Mouse (Mus musculus): ENCODE measurements at regions not wholly inside any gene's neighbourhood (a gene's known extent, or its start where the extent isn't known, plus 50 kb on each side); places are given as distances from the start of the nearest gene placed in this dataset.

DNA sequence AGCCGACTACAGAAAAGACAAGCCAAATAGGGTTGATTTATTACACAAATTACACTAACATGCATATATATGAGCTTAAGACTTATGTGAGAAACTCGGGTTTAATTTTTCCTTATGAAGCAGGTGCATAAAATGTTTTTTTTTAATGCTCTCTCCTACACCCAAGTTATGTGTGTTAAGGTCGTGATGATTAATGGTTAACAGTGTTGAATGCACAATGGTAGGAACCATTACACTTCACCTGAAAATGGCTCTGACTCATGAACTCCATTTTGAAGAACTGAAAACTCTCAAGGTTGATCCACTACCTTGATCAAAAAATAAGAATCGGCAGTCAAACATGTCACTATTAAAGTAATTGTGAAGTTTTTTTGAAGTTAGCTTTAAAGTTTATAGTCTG is 59.4 kb upstream of the Ifne start:
- no peak for ATAC-seq (ENCODE audit: insufficient read depth, low FRiP score)
- 69% methylated on average over 4 of the region's 4 CpGs for WGBS
- Histone ChIP-seq H3K9ac (ENCODE audit: low read length) (no peak overlapping the region), H3K27me3 (ENCODE audit: control insufficient read depth, insufficient read depth, low read length) (peaks cover 11% of the 10 kb centered on the region), H3K4me3 (replicated peaks; ENCODE audit: low read length) (no peak overlapping the region), H3K36me3 (ENCODE audit: control insufficient read depth, insufficient read depth, low read length) (no peaks in the 10 kb centered on the region), H3K27ac (ENCODE audit: low read length) (no peak overlapping the region), H3K4me1 (ENCODE audit: control insufficient read depth, insufficient read depth, low read length) (0 out of 2 replicates have a peak, but pooled peaks cover 2% of the 10 kb centered on the region), H3K9me3 (replicated peaks; ENCODE audit: control insufficient read depth, low read length) (no peaks in the 10 kb centered on the region), H3K4me2 (ENCODE audit: low read depth, low read length) (no peak overlapping the region)

DNA sequence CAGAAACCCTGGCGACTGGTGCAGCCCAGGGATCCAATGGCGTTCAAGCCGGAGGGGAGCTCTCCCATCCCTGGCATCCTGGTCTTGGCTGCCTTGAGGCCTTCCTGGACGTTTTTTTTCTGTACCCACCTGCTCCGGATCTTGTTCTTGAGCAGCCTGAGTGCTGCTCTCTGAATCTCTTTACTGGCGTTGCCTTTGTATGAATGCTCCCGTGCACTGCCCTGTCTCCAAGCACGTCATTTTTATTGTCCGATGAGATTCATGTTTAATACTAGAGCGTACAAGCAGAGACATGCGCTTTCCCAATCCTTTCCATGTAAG is 58.7 kb upstream of the Ifne start:
- Histone ChIP-seq H3K4me1 (ENCODE audit: control insufficient read depth, insufficient read depth, low read length) (0 out of 2 replicates have a peak, but pooled peaks cover 2% of the 10 kb centered on the region), H3K36me3 (ENCODE audit: control insufficient read depth, insufficient read depth, low read length) (no peaks in the 10 kb centered on the region), H3K9ac (ENCODE audit: low read length) (peak overlapping the region; percentile 72), H3K27ac (ENCODE audit: low read length) (peak overlapping the region; percentile 51), H3K4me3 (replicated peaks; ENCODE audit: low read length) (peak overlapping the region; percentile 66), H3K4me2 (ENCODE audit: low read depth, low read length) (peak overlapping the region; percentile 85), H3K27me3 (ENCODE audit: control insufficient read depth, insufficient read depth, low read length) (peaks cover 11% of the 10 kb centered on the region), H3K9me3 (replicated peaks; ENCODE audit: control insufficient read depth, low read length) (no peaks in the 10 kb centered on the region)
- 7% methylated on average over 11 of the region's 11 CpGs for WGBS
- peak; percentile 56 for ATAC-seq (ENCODE audit: insufficient read depth, low FRiP score)

DNA sequence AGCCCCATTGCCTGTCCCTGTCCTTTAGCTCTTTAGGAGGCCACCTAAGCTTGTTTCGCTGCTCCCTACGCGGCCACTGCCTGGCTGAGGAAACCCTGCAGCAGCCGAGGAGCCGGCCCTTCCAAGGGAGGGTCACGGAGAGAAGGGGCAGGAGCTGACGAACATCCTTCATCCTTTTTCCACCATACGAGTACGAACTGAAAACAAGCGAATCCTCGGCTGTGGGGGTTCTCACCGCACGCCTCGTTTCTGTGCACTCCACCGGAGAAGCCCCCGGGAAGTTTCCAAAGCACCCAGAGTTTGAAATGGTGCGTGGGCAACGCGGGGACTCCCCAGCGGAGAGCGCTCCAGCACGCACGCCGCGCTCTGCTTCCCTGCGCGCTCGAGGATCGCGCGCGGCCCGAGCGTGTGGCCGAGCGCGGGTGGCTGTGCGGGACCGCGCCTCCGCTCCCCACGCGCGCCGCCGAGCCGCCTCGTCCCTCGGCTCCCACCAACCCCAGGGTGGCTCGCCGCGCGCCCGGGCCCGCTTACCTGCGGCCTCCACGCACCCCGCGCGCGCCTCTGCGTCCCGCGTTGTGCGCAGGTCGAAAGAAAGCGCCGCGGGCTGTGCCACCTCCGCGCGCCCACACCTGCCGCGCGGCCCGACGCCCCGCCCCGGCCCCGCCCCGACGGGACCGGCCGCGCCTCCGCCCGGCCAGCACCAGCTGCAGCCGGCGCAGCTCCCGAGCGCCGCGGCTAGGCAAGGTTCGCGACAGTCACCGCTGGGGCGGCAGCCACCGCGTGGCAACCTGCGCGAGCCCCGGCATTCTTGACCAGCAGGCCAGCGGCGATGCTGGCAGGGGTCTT is 58.1 kb upstream of the Ifne start:
- Histone ChIP-seq H3K36me3 (ENCODE audit: control insufficient read depth, insufficient read depth, low read length) (no peaks in the 10 kb centered on the region), H3K4me1 (ENCODE audit: control insufficient read depth, insufficient read depth, low read length) (0 out of 2 replicates have a peak, but pooled peaks cover 2% of the 10 kb centered on the region), H3K4me2 (ENCODE audit: low read depth, low read length) (peak overlapping the region; percentile 85), H3K27ac (ENCODE audit: low read length) (peak overlapping the region; percentile 74), H3K9me3 (replicated peaks; ENCODE audit: control insufficient read depth, low read length) (no peaks in the 10 kb centered on the region), H3K4me3 (replicated peaks; ENCODE audit: low read length) (peak overlapping the region; percentile 66), H3K27me3 (ENCODE audit: control insufficient read depth, insufficient read depth, low read length) (peaks cover 11% of the 10 kb centered on the region), H3K9ac (ENCODE audit: low read length) (peak overlapping the region; percentile 72)
- WGBS, result under 1% methylated on average over 102 of the region's 104 CpGs
- ATAC-seq (ENCODE audit: insufficient read depth, low FRiP score), result peak; percentile 96

DNA sequence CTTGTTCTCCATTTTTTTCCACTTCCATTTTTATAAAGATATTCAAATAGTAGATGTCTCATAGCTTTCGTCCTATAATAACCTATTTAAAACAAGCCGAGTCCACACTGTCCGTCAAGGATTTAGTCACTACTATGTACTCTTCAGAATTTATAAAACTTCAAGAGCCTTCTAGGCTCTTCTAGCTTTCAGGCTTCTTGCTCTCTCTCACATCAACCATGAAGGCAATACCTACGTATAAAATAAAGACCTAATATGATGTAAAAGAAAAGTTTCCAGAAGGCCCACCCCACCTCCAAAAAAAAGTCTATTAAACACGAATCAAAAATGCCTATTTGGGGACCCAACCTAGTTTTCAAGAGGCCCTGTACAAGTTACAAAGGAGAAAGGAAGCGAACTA is 57.0 kb upstream of the Ifne start:
- Histone ChIP-seq H3K9ac (ENCODE audit: low read length) (no peak overlapping the region), H3K27me3 (ENCODE audit: control insufficient read depth, insufficient read depth, low read length) (peaks cover 11% of the 10 kb centered on the region), H3K4me3 (replicated peaks; ENCODE audit: low read length) (peak overlapping the region; percentile 66), H3K9me3 (replicated peaks; ENCODE audit: control insufficient read depth, low read length) (no peaks in the 10 kb centered on the region), H3K4me1 (ENCODE audit: control insufficient read depth, insufficient read depth, low read length) (0 out of 2 replicates have a peak, but pooled peaks cover 2% of the 10 kb centered on the region), H3K36me3 (ENCODE audit: control insufficient read depth, insufficient read depth, low read length) (no peaks in the 10 kb centered on the region), H3K4me2 (ENCODE audit: low read depth, low read length) (peak overlapping the region; percentile 85), H3K27ac (ENCODE audit: low read length) (no peak overlapping the region)
- no peak for ATAC-seq (ENCODE audit: insufficient read depth, low FRiP score)
- WGBS, result 53% methylated on average over 6 of the region's 6 CpGs

DNA sequence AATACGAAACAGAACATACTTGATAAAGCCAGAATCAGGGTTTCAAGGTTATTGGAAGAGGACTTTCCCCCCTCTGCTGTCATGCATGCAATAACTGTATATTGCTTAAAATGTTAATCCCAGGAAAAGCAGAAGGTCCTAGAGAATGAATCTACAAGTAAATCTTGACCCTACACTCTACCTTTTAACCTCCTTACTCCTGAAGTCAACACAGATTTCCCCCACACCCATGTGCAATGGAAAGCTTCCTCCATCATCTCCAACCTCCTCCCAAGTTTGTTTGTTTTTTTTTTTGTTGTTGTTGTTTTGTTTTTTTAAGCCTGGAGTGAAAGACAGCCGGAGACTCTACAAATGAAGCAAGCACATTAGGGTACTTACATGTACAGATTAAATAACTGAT is 55.9 kb upstream of the Ifne start:
- H3K27ac ChIP-seq (ENCODE audit: low read length), result no peak overlapping the region
- H3K9ac ChIP-seq (ENCODE audit: low read length), result no peak overlapping the region
- 73% methylated on average over 2 of the region's 2 CpGs for WGBS
- peak overlapping the region; percentile 21; the same call in 1 of the 2 replicates for H3K4me3 ChIP-seq (replicated peaks; ENCODE audit: low read length)
- H3K4me1 ChIP-seq (ENCODE audit: control insufficient read depth, insufficient read depth, low read length), result 0 out of 2 replicates have a peak, but pooled peaks cover 2% of the 10 kb centered on the region
- peaks cover 11% of the 10 kb centered on the region for H3K27me3 ChIP-seq (ENCODE audit: control insufficient read depth, insufficient read depth, low read length)
- no peaks in the 10 kb centered on the region for H3K36me3 ChIP-seq (ENCODE audit: control insufficient read depth, insufficient read depth, low read length)
- no peaks in the 10 kb centered on the region for H3K9me3 ChIP-seq (replicated peaks; ENCODE audit: control insufficient read depth, low read length)
- H3K4me2 ChIP-seq (ENCODE audit: low read depth, low read length), result peak overlapping the region; percentile 32
- no peak for ATAC-seq (ENCODE audit: insufficient read depth, low FRiP score)

DNA sequence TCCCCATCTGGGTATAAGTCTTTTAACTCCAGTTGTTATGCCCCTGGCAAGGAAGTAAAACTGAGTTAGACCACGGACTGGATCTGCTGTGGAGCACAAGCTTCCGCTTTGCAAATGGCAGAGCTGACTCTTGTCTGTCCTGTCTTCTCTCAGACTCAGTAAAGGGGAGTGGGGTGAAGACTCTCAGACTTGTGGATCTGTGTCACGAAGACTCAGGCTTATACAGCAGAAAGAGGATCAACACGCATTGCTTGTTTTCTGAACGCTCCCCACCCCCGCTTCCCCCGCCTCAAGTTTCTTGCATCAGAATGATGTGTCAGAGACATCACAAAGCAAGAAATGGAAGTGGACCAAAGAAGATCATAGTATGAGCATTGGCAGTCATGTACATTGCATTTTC is 55.3 kb upstream of the Ifne start:
- peak overlapping the region; percentile 1; the same call in 1 of the 2 replicates for H3K4me3 ChIP-seq (replicated peaks; ENCODE audit: low read length)
- no peak for ATAC-seq (ENCODE audit: insufficient read depth, low FRiP score)
- H3K4me1 ChIP-seq (ENCODE audit: control insufficient read depth, insufficient read depth, low read length), result 0 out of 2 replicates have a peak, but pooled peaks cover 2% of the 10 kb centered on the region
- H3K27ac ChIP-seq (ENCODE audit: low read length), result no peak overlapping the region
- 66% methylated on average over 7 of the region's 7 CpGs for WGBS
- no peaks in the 10 kb centered on the region for H3K9me3 ChIP-seq (replicated peaks; ENCODE audit: control insufficient read depth, low read length)
- peaks cover 11% of the 10 kb centered on the region for H3K27me3 ChIP-seq (ENCODE audit: control insufficient read depth, insufficient read depth, low read length)
- no peaks in the 10 kb centered on the region for H3K36me3 ChIP-seq (ENCODE audit: control insufficient read depth, insufficient read depth, low read length)
- 0 out of 2 replicates have a peak overlapping the region, but pooled peaks have one; percentile 13 for H3K4me2 ChIP-seq (ENCODE audit: low read depth, low read length)
- H3K9ac ChIP-seq (ENCODE audit: low read length), result no peak overlapping the region

DNA sequence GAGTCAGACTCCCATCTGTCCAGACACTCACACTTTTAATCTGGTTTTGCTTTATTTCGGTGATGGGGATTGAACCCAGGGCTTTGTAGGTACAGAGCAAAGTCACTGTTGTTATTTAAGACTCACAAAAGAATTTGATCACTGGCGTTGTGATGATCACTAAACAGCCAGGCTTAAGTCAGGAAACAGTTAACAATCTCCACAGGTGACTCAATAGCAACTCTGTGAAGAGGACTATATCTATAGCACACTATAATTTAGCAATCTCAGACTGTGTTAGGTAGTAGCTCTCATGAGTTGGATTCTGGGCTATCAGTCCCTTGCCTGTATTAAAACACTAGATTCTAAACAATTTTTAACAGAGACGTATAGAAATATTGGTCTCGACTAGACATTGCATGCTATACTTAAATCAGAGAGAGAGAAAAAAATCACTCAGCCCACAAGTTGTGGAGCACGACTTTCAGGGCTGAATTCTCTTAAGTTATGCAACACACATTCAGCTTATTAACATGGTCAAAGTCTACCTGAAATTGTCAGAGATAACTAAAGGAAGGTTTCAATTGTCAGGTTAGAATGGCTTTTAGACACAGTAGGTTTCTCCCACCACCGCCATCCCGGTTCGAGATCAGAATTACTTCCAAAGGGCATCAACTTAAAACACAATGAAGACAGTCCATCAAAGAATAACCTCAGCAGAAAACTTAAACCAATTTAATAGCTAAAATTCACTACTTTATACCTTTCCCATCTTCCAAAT is 54.4 kb upstream of the Ifne start:
- H3K9ac ChIP-seq (ENCODE audit: low read length), result no peak overlapping the region
- no peaks in the 10 kb centered on the region for H3K36me3 ChIP-seq (ENCODE audit: control insufficient read depth, insufficient read depth, low read length)
- H3K4me1 ChIP-seq (ENCODE audit: control insufficient read depth, insufficient read depth, low read length), result 0 out of 2 replicates have a peak, but pooled peaks cover 2% of the 10 kb centered on the region
- peaks cover 11% of the 10 kb centered on the region for H3K27me3 ChIP-seq (ENCODE audit: control insufficient read depth, insufficient read depth, low read length)
- H3K4me2 ChIP-seq (ENCODE audit: low read depth, low read length), result peak overlapping the region; percentile 19; the same call in 1 of the 2 replicates
- no peak overlapping the region for H3K27ac ChIP-seq (ENCODE audit: low read length)
- 68% methylated on average over 8 of the region's 8 CpGs for WGBS
- ATAC-seq (ENCODE audit: insufficient read depth, low FRiP score), result no peak
- peak overlapping the region; percentile 17; the same call in 1 of the 2 replicates for H3K4me3 ChIP-seq (replicated peaks; ENCODE audit: low read length)
- H3K9me3 ChIP-seq (replicated peaks; ENCODE audit: control insufficient read depth, low read length), result no peaks in the 10 kb centered on the region

DNA sequence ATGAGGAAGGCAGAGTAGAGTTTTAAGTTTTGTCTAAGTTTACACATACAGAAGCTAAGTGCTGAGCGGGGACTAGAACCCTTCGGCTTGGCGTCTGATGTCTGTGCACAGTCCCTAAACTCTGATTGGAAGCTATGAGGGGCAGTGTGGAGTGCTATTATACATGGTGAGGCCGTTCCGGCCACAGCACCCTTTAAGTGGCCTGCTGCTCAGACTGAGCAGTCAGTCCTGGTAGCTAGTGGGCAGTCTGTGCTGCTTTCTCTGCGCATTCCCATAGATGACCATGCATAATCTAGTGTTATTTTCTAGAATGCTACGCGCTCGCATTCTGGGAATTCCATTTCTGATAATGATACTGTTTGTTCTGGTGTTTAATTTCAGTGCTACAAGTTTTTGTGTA is 51.2 kb upstream of the Ifne start:
- H3K27me3 ChIP-seq (ENCODE audit: control insufficient read depth, insufficient read depth, low read length), result peaks cover 3% of the 10 kb centered on the region; the same call in 1 of the 2 replicates
- no peaks in the 10 kb centered on the region for H3K9me3 ChIP-seq (replicated peaks; ENCODE audit: control insufficient read depth, low read length)
- no peak overlapping the region for H3K27ac ChIP-seq (ENCODE audit: low read length)
- no peak for ATAC-seq (ENCODE audit: insufficient read depth, low FRiP score)
- H3K4me1 ChIP-seq (ENCODE audit: control insufficient read depth, insufficient read depth, low read length), result no peaks in the 10 kb centered on the region
- H3K4me2 ChIP-seq (ENCODE audit: low read depth, low read length), result no peak overlapping the region
- H3K4me3 ChIP-seq (replicated peaks; ENCODE audit: low read length), result no peak overlapping the region
- WGBS, result 87% methylated on average over 9 of the region's 9 CpGs
- no peak overlapping the region for H3K9ac ChIP-seq (ENCODE audit: low read length)
- no peaks in the 10 kb centered on the region for H3K36me3 ChIP-seq (ENCODE audit: control insufficient read depth, insufficient read depth, low read length)
